Mouse (Mus musculus): ENCODE results near the gene Sp110. TPM values are rescaled to one million over a fixed set of nuclear protein-coding genes. Genes with fewer than 3 reads are reported as not detected.
"Not testable (repeated sequence)": the region's sequence is repeated elsewhere in the genome, so short reads cannot be mapped to it uniquely, and the experiment has no call there.

The Sp110 gene
- 5.4 and 7.1 TPM in 2 replicates for polyA plus RNA-seq (2012; rRNA removed)

- not testable (repeated sequence) for DNase-seq (ENCODE audit: low read depth)
Observed at GRCm38 (mm10) chr1:85598271-85599012, at the start of gene Sp110. TSS of gene Sp110 (minus strand) at chr1:85598817.

GRCm38 (mm10) chr1:85638144-85638543, 39.5 kb upstream of the Sp110 start:
- DNase-seq (ENCODE audit: low read depth) = not testable (repeated sequence)

- not testable (repeated sequence) for DNase-seq (ENCODE audit: low read depth)
Observed at GRCm38 (mm10) chr1:85636936-85637335, 38.3 kb upstream of the Sp110 start.

GRCm38 (mm10) chr1:85618689-85619088, 20.1 kb upstream of the Sp110 start:
- not testable (repeated sequence) for DNase-seq (ENCODE audit: low read depth)

GRCm38 (mm10) chr1:85617161-85617560, 18.5 kb upstream of the Sp110 start:
- DNase-seq (ENCODE audit: low read depth) = not testable (repeated sequence)

- not testable (repeated sequence) for DNase-seq (ENCODE audit: low read depth)
Observed at GRCm38 (mm10) chr1:85615819-85616218, 17.2 kb upstream of the Sp110 start.

GRCm38 (mm10) chr1:85615096-85615495, 16.5 kb upstream of the Sp110 start:
- DNase-seq (ENCODE audit: low read depth) = not testable (repeated sequence)

GRCm38 (mm10) chr1:85610581-85610980, 12.0 kb upstream of the Sp110 start:
- DNase-seq (ENCODE audit: low read depth) = not testable (repeated sequence)

GRCm38 (mm10) chr1:85608361-85608760, 9.7 kb upstream of the Sp110 start:
- not testable (repeated sequence) for DNase-seq (ENCODE audit: low read depth)

GRCm38 (mm10) chr1:85604341-85604740, 5.7 kb upstream of the Sp110 start:
- DNase-seq (ENCODE audit: low read depth) = not testable (repeated sequence)

- DNase-seq (ENCODE audit: low read depth) = not testable (repeated sequence)
Observed at GRCm38 (mm10) chr1:85600794-85601193, 2.2 kb upstream of the Sp110 start.

GRCm38 (mm10) chr1:85600078-85600477, 1.5 kb upstream of the Sp110 start, which contains the start of gene Sp140:
TSS of gene Sp140 (plus strand) at chr1:85600378.
- DNase-seq (ENCODE audit: low read depth) = not testable (repeated sequence)

GRCm38 (mm10) chr1:85592526-85592925, 6.1 kb downstream of the Sp110 start:
- not testable (repeated sequence) for DNase-seq (ENCODE audit: low read depth)

GRCm38 (mm10) chr1:85588697-85589096, 9.9 kb downstream of the Sp110 start:
- not testable (repeated sequence) for DNase-seq (ENCODE audit: low read depth)

- DNase-seq (ENCODE audit: low read depth) = not testable (repeated sequence)
Observed at GRCm38 (mm10) chr1:85581518-85581917, 17.1 kb downstream of the Sp110 start.

GRCm38 (mm10) chr1:85580578-85580977, 18.0 kb downstream of the Sp110 start:
- not testable (repeated sequence) for DNase-seq (ENCODE audit: low read depth)

- not testable (repeated sequence) for DNase-seq (ENCODE audit: low read depth)
Observed at GRCm38 (mm10) chr1:85580148-85580534, 18.5 kb downstream of the Sp110 start.

- not testable (repeated sequence) for DNase-seq (ENCODE audit: low read depth)
Observed at GRCm38 (mm10) chr1:85579199-85580147, 19.1 kb downstream of the Sp110 start.

GRCm38 (mm10) chr1:85578372-85579010, 20.1 kb downstream of the Sp110 start:
- DNase-seq (ENCODE audit: low read depth) = not testable (repeated sequence)

- DNase-seq (ENCODE audit: low read depth) = not testable (repeated sequence)
Observed at GRCm38 (mm10) chr1:85575376-85575775, 23.2 kb downstream of the Sp110 start, which contains the start of gene G530012D18Rik. TSS of gene G530012D18Rik (plus strand) at chr1:85575676.

- DNase-seq (ENCODE audit: low read depth) = not testable (repeated sequence)
Observed at GRCm38 (mm10) chr1:85573554-85573953, 25.1 kb downstream of the Sp110 start.
